Mouse (Mus musculus): ENCODE measurements around the gene Vti1a. TPM values are rescaled to one million over a fixed set of nuclear protein-coding genes. Genes with fewer than 3 reads are reported as not detected.

Gene Vti1a
- polyA plus RNA-seq, 1 experiment from 2014 or later = 31.8 TPM

DNA sequence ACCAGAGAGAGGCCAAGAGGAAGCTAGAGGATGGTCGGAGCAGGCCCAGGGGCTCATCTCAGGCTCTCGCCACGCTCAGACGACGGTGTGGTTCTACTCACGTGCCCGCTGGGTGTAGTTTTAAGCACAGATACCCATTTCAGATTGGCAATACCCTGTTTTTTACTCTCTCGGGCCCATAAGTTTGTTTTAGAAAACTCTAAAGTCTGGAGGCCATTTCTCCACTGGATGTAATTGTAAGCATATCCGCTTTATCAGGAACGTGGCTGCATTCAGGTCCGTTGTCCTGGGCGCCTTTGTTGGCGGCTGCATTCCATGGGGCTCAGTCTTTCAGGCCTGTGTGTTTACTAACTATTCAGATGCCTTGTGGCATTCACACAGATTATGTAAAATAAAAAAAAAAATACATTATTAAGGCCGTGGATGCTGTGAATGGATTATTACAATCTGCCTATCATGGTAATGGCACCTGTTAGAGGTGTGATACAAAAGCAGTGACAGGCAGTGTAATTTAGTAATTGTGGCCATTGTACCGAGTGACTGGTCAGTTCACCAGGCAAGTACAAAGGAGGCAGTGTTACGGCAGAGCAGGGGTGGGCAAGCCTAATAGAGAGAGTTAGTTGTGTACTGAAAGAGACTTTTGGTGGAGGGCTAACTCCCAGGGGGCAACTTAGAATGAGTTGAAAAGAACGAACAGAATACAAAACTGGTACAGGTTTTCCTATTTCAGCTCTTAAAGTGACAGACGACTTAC, 106.4 kb downstream of the Vti1a start:
- ATAC-seq (ENCODE audit: insufficient number of reproducible peaks, insufficient read depth, low FRiP score, low TSS enrichment) = no peak
- 58% methylated on average over 18 of the region's 18 CpGs for WGBS

DNA sequence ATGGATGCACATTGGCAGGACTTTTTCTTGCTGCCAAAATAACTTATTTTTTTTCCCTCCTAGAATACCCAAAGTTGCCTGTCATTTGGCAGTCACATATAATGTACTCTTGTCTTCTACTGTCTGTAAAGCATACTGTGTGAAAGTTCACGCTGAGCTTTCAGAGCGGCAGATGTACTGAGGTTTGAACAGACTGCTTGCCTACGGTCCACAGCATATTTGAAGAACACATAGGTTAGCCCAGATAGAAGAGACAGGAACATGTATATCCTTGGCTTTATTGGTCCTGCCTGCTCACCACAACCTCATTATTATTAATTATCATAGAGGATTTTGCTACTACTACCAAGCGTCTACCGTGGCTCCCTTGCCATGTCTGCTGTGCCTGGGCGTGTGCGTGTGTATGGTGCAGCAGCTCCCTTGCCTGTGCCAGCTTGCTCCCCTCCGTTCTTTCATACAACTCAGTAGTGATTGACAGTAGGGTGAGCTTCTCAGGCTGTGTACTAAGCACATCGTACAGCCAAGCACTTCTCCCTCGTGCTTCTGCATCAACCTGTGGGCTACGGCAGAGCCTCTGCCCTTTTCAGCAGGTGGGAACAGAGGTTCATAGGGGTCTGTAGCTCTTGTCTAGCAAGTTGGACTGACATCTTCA, 107.1 kb downstream of the Vti1a start:
- Histone ChIP-seq H3K36me3 (no peaks in the 10 kb centered on the region), H3K4me3 (no peak overlapping the region), H3K4me1 (no peaks in the 10 kb centered on the region), H3K9ac (no peak overlapping the region), H3K4me2 (replicated peaks) (no peak overlapping the region), H3K27ac (no peak overlapping the region), H3K27me3 (no peaks in the 10 kb centered on the region), H3K9me3 (no peaks in the 10 kb centered on the region)
- ATAC-seq (ENCODE audit: insufficient number of reproducible peaks, insufficient read depth, low FRiP score, low TSS enrichment) = no peak
- WGBS = 82% methylated on average over 11 of the region's 11 CpGs

More for the DNA sequence above, 106.4 kb downstream of the Vti1a start:
- H3K27me3 ChIP-seq = no peaks in the 10 kb centered on the region
- no peak overlapping the region for H3K27ac ChIP-seq
- H3K9me3 ChIP-seq = no peaks in the 10 kb centered on the region
- no peaks in the 10 kb centered on the region for H3K4me1 ChIP-seq
- H3K4me3 ChIP-seq = no peak overlapping the region
- no peak overlapping the region for H3K9ac ChIP-seq
- no peak overlapping the region for H3K4me2 ChIP-seq (replicated peaks)
- no peaks in the 10 kb centered on the region for H3K36me3 ChIP-seq

DNA sequence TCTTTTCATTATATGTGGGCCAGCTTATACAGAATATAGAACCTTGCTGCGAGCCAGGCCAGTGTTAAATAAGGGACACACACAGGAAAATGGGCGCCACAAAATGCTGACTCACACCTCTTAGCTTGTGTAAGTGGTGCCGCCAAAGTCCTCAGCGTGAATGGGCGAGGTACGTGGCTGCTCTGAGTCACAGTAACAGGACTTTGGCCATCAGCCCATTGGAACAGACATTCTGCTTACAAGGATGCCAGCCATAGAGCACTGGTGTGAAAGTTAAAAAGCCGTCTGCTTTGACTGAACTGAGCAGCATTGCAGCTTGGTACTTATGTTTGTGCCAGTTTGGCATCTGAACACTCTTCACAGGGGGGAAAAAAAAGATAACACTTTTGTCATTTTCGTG, 107.9 kb downstream of the Vti1a start:
- H3K9ac ChIP-seq = no peak overlapping the region
- WGBS = 85% methylated on average over 8 of the region's 8 CpGs
- H3K36me3 ChIP-seq = no peaks in the 10 kb centered on the region
- H3K4me3 ChIP-seq = no peak overlapping the region
- no peak overlapping the region for H3K27ac ChIP-seq
- H3K4me1 ChIP-seq = no peaks in the 10 kb centered on the region
- H3K4me2 ChIP-seq (replicated peaks) = no peak overlapping the region
- H3K27me3 ChIP-seq = no peaks in the 10 kb centered on the region
- H3K9me3 ChIP-seq = no peaks in the 10 kb centered on the region
- no peak for ATAC-seq (ENCODE audit: insufficient number of reproducible peaks, insufficient read depth, low FRiP score, low TSS enrichment)

DNA sequence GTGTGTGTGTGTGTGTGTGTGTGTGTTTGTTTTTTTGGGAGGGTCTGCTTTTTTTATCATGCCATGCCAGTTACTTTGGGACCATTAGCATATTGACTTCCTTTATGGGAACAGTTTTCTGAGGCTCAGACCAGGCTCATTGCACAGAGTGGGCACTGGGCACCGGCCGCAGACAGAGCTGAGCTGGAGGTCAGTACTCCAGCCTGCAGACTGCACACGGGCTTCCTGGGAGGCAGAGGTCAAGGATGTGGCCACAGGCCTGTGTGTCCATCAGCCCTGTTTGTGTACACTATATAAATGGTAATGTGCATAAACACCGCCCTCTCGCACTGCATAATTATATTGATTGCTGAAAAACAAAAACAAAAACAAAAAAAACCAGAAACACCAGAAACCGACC, 108.4 kb downstream of the Vti1a start:
- H3K27me3 ChIP-seq = no peaks in the 10 kb centered on the region
- H3K27ac ChIP-seq = no peak overlapping the region
- ATAC-seq (ENCODE audit: insufficient number of reproducible peaks, insufficient read depth, low FRiP score, low TSS enrichment) = no peak
- 79% methylated on average over 6 of the region's 6 CpGs for WGBS
- H3K36me3 ChIP-seq = no peaks in the 10 kb centered on the region
- no peak overlapping the region for H3K9ac ChIP-seq
- no peaks in the 10 kb centered on the region for H3K4me1 ChIP-seq
- H3K4me3 ChIP-seq = no peak overlapping the region
- H3K4me2 ChIP-seq (replicated peaks) = no peak overlapping the region
- H3K9me3 ChIP-seq = no peaks in the 10 kb centered on the region

DNA sequence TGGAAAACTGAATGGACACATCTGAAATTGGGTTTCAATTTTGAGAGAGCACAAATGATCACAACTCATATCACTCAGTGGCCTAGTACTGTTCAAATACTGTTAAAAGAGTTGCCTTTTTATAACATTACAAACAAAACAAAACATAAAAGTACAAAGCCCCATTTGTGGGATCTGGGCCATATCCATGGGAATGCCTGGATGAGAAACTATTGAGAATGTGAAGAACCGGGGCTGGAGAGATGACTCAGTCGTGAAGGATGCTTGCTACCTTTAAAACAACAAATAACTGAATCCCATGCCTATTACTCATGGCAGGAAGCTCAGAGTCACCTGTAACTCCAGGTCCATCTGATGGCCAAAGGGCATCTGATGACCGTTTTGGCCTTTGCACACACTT, 124.2 kb downstream of the Vti1a start:
- no peak for ATAC-seq (ENCODE audit: insufficient number of reproducible peaks, insufficient read depth, low FRiP score, low TSS enrichment)
- WGBS = 79% methylated on average over 3 of the region's 3 CpGs
- H3K9ac ChIP-seq = no peak overlapping the region
- no peaks in the 10 kb centered on the region for H3K27me3 ChIP-seq
- no peaks in the 10 kb centered on the region for H3K4me1 ChIP-seq
- H3K9me3 ChIP-seq = no peaks in the 10 kb centered on the region
- no peaks in the 10 kb centered on the region for H3K36me3 ChIP-seq
- H3K27ac ChIP-seq = no peak overlapping the region
- no peak overlapping the region for H3K4me2 ChIP-seq (replicated peaks)
- no peak overlapping the region for H3K4me3 ChIP-seq

DNA sequence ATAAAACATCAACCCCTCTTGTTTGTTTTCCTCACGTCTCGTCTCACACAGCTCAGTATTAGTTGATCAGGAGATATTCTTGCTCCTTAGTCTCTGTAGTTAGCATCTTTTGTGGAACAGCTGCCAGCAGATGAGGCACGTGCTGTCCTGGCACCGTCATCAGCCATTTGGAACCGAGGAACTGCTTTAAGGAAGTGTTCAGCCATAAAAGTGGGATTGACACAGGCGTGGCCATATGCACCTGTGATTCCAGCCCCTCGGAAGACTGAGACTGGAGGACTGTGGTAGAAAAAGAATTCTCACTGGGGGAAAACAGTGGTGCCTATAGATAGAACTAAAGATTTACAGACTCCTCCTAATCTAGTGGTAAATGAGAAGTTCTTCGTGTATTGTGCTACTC, 127.5 kb downstream of the Vti1a start:
- no peaks in the 10 kb centered on the region for H3K36me3 ChIP-seq
- no peaks in the 10 kb centered on the region for H3K9me3 ChIP-seq

DNA sequence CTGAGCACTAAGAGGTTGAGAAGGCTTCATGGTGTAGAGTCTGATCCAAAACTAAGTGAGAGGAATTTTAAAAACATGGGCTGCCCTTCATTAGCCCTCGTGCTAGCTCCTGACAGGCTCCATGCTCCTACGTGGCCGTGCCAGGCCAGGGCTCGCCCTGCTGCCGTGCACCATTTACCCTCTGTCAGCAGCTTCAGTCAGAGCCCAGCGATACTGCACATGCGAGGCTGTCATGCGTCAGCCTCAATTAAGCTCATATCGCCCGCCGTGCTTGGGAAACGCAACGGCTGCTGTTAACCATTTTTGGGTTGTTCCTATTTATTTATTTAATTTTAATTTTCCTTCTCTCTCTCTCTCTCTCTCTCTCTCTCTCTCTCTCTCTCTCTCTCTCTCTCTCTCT, 133.0 kb downstream of the Vti1a start:
- Histone ChIP-seq H3K4me1 (no peaks in the 10 kb centered on the region; the same call in 1 of the 2 replicates), H3K9me3 (no peaks in the 10 kb centered on the region), H3K4me3 (no peak overlapping the region), H3K27ac (no peak overlapping the region), H3K9ac (no peak overlapping the region), H3K27me3 (no peaks in the 10 kb centered on the region), H3K36me3 (no peaks in the 10 kb centered on the region), H3K4me2 (replicated peaks) (0 out of 2 replicates have a peak overlapping the region, but pooled peaks have one; percentile 0)
- ATAC-seq (ENCODE audit: insufficient number of reproducible peaks, insufficient read depth, low FRiP score, low TSS enrichment) = no peak
- WGBS = 20% methylated on average over 13 of the region's 13 CpGs

More for the DNA sequence above, 127.5 kb downstream of the Vti1a start:
- Histone ChIP-seq H3K9ac (no peak overlapping the region), H3K27me3 (no peaks in the 10 kb centered on the region), H3K4me3 (no peak overlapping the region), H3K4me2 (replicated peaks) (no peak overlapping the region), H3K4me1 (no peaks in the 10 kb centered on the region; the same call in 1 of the 2 replicates), H3K27ac (no peak overlapping the region)
- 85% methylated on average over 8 of the region's 8 CpGs for WGBS
- ATAC-seq (ENCODE audit: insufficient number of reproducible peaks, insufficient read depth, low FRiP score, low TSS enrichment) = no peak

DNA sequence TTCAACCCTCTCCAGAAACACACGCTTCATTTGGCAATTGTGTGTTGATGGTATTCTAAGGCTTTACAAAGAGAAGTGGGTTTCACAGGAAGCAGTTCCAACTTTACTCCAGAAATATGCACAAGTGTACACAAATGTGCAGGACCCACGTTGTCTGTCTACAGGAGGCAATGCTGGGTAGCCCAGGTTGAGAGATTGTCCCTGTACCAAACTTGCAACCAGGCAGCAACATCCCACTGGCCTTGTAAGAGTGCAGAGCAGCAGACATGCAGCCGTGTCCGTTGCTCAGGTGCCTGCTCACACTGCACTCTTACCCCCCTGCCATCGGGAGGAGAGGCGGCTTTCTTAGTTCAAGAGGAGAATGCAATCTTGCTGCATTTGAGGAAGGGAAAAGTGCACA, 133.4 kb downstream of the Vti1a start:
- Histone ChIP-seq H3K9ac (no peak overlapping the region), H3K4me3 (no peak overlapping the region), H3K27me3 (no peaks in the 10 kb centered on the region), H3K4me1 (no peaks in the 10 kb centered on the region; the same call in 1 of the 2 replicates), H3K9me3 (no peaks in the 10 kb centered on the region), H3K4me2 (replicated peaks) (no peak overlapping the region), H3K27ac (no peak overlapping the region), H3K36me3 (no peaks in the 10 kb centered on the region)
- no peak for ATAC-seq (ENCODE audit: insufficient number of reproducible peaks, insufficient read depth, low FRiP score, low TSS enrichment)
- WGBS = 59% methylated on average over 6 of the region's 6 CpGs

DNA sequence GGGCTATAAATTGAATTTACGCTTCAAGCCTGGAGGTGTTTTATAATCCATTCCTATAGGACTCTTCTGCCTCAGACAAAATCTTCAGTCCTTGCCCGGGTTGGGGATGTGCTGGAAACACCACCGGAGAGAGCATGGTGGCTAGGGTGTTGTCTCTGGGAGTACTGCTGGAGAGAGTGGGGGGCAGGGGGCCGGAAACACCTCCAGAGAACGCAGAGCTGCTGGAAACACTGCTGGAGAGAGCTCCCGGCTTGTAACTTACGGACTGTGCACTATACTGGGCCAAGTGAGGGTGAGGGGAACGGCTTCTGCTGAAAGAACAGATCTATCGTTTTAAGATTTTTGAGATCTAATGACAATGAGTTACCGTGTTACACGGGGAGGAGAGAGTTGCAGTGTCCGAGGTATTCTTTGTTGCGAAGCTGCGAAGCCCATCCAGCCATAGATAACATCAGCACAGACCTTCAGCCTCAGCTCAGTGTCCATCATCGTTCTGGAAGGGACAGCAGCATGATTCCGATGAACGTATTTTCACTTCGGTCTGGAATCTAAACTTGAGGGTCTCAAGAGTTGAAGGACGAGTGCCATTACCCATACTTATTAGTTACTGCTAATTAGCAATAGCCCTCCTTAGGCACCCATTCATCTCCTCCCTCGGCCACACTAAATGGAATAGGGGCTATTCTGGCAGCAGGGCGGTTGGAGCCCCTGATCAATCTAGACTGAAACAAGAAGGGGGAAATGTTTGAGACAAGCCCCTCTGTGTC, 140.4 kb downstream of the Vti1a start:
- no peaks in the 10 kb centered on the region for H3K36me3 ChIP-seq
- peak overlapping the region; percentile 8; the same call in 1 of the 2 replicates for H3K4me2 ChIP-seq (replicated peaks)
- WGBS = 55% methylated on average over 21 of the region's 21 CpGs

DNA sequence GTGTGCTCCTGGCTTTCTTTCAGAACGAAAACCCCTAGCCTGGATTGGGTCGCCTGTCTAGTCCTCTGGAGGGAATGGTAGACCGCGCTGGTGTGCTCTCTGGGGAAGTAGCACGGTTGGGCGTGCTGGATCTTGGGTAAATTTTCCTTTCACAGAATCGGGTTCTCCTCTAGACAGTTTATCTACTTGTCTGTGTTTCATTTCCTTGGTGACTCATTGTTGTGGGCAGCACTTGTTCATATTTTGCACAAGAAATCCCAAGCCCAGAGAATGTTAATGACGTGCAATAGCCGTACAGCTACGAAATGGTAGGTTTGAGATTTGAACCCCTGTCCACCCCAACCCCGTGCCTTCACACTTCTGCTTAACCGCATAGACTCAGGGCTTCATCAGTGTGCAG, 145.9 kb downstream of the Vti1a start:
- Histone ChIP-seq H3K9ac (no peak overlapping the region), H3K4me3 (no peak overlapping the region), H3K9me3 (no peaks in the 10 kb centered on the region), H3K27me3 (no peaks in the 10 kb centered on the region), H3K4me1 (no peaks in the 10 kb centered on the region), H3K36me3 (no peaks in the 10 kb centered on the region), H3K27ac (no peak overlapping the region), H3K4me2 (replicated peaks) (no peak overlapping the region)
- 92% methylated on average over 12 of the region's 12 CpGs for WGBS
- no peak for ATAC-seq (ENCODE audit: insufficient number of reproducible peaks, insufficient read depth, low FRiP score, low TSS enrichment)

More for the DNA sequence above, 140.4 kb downstream of the Vti1a start:
- H3K9me3 ChIP-seq = no peaks in the 10 kb centered on the region
- H3K4me1 ChIP-seq = peaks cover 11% of the 10 kb centered on the region
- no peak overlapping the region for H3K27ac ChIP-seq
- H3K9ac ChIP-seq = no peak overlapping the region
- no peak overlapping the region for H3K4me3 ChIP-seq
- ATAC-seq (ENCODE audit: insufficient number of reproducible peaks, insufficient read depth, low FRiP score, low TSS enrichment) = no peak
- H3K27me3 ChIP-seq = no peaks in the 10 kb centered on the region

DNA sequence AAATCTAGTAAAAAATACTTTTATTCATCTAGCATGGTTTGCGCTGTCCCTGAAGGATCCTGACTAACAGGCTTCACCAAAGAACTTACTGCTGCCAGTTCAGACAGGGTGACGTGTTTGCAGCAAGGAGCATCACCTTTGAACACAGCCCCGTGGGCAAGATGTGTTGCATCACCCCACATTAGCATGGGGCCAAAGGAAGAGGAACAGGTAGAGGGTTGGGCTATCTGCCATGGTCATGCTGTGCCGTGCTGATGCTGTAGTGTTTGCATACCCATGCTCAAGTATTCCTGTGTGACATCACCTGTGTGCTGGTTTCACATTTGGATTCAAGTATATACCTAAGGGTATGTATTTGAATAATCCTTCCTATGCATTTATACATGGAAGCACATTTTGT, 147.6 kb downstream of the Vti1a start:
- H3K36me3 ChIP-seq = no peaks in the 10 kb centered on the region
- H3K27me3 ChIP-seq = no peaks in the 10 kb centered on the region
- ATAC-seq (ENCODE audit: insufficient number of reproducible peaks, insufficient read depth, low FRiP score, low TSS enrichment) = no peak
- no peak overlapping the region for H3K9ac ChIP-seq
- no peaks in the 10 kb centered on the region for H3K4me1 ChIP-seq
- 84% methylated on average over 4 of the region's 4 CpGs for WGBS
- no peak overlapping the region for H3K4me3 ChIP-seq
- no peak overlapping the region for H3K4me2 ChIP-seq (replicated peaks)
- no peak overlapping the region for H3K27ac ChIP-seq
- no peaks in the 10 kb centered on the region for H3K9me3 ChIP-seq

Measured in embryonic facial prominence, embryonic 12.5 days (tissue).